Mouse (Mus musculus): Measurements from ENCODE around the gene Zg16.
"Not testable (repeated sequence)": the region's sequence is repeated elsewhere in the genome, so short reads cannot be mapped to it uniquely, and the experiment has no call there.

Gene Zg16

DNA sequence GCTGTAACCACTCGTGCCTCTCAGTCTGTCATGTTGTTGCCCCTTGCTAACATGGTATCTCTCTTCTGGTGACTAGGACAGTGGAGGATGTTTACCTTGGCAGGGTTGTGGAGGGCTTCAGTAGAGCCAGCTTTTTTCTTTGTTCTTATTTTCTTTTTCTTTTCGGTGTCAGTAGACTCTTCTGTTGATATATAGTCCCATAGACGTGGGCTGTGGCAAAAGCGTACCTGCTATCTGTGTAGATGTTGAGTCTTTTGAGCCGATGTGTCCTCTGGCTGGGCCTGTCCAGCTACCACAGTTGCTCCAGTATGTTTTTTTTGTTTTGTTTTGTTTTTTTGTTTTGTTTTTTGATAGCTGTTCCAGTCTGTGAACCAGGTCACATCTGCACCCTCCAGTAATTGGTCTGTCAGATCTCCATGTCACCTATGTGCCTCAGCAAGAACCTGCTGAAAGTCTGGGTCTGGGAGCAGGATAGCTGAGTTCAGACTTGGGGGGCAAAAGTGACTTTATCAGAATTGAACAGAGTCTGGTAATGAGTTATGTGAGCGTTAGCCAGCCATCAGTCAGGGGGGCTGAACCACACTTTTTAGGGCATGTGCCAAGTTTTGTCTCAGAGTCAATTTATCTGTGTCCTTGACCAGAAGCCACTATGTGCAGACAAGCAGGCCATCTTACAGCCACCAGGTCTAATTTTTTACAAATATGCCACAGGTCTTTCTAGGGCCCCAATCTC is at the start of gene Zg16:
Gene Zg16, minus strand, starts transcription at position 51 of the 733 bp plus-strand sequence.
- not testable (repeated sequence) for DNase-seq

GRCm38 (mm10) chr7:127136181-127137071 is 49.3 kb upstream of the Zg16 start:
- DNase-seq = no peak

- no peak for DNase-seq
These were observed 47.8 kb upstream of the Zg16 start for GRCm38 (mm10) chr7:127134821-127135447.

GRCm38 (mm10) chr7:127133125-127133524 is 46.0 kb upstream of the Zg16 start:
- no peak for DNase-seq

DNA sequence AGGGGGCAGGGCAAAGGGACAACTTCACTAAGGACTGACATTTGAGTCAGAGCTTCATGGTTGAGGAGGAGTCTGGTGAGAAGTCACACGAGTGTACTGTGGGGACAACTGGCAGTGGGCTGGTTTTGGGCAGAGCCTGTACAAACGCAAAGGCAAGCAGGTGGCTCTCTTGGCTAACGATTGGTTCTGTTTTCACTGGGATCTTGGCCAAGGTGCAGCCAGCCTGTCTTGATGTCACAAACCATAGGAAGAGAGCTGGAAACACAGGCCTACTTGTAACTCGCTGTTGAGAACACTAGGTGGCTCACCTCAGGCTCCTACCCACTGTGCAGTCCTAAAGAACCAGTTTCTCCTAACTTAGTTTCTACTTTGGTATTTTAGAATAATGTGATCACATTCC is 42.5 kb upstream of the Zg16 start:
- peak; percentile 40 to 56 for DNase-seq

- DNase-seq = no peak
These were observed 34.8 kb upstream of the Zg16 start, which contains the start of gene Qprt for GRCm38 (mm10) chr7:127121911-127122270. Gene Qprt (minus strand): TSS chr7:127122226.

DNA sequence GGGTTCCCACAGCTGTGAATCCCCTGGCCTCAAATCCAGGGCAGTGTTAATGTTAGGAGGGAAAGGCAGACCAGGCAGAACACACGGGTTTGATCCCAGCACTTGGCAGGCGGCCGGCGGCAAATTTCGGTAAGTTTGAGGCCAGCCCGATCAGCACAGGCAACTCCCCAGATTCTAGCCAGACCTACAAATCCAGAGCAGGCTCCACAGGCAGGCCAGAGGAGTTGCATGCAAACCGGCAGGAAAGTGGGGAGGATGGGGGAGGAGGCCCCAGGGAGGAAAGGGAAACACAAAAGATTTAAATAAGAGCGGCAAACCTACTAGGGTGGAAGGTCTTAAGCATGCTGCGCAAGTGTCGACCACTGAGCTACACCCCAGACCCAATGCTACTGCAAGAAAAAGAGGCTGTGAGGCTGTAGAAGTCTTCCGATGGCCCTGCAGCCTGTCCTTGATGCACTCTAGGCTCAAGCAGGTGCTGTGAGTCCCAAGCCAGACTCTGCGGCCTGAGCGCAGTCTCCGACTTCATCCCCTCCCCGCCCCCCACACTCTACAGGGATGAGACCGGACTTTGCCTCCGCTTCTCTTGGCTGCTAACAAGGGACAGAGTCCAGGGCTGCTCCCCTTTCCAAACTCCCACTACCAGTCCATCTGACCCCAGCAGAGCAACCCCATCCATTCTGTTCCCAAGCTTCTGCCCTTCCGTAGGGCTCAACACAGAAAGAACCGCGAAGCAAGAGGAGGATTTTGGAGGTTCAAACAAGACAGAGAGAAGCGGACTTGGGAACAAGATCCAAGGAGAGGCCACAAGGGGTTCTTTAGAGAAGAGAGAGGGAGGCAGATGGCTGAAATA is 34.2 kb upstream of the Zg16 start:
- no peak for DNase-seq

- DNase-seq = no peak
These were observed 31.7 kb upstream of the Zg16 start for GRCm38 (mm10) chr7:127118671-127119445.

DNA sequence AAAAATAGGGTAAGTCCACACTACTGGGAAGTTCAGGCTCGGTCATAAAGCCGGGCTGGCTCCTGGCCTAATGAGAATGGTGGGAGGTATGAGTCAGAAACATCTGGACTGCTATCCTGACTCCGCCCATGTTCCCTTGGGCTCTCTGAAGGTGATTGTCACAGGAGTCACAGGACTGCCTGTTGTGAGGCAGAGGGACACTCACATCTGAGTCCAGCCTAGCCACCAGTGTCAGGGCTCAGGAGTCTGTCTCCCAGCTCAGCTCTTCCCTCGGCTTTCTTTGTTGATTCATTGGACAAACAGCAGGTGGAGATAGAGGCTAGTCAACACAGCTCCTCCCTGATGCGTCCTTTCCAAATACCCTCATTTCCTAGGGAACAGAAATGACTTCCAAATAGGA is 30.8 kb upstream of the Zg16 start:
- DNase-seq = no peak

DNA sequence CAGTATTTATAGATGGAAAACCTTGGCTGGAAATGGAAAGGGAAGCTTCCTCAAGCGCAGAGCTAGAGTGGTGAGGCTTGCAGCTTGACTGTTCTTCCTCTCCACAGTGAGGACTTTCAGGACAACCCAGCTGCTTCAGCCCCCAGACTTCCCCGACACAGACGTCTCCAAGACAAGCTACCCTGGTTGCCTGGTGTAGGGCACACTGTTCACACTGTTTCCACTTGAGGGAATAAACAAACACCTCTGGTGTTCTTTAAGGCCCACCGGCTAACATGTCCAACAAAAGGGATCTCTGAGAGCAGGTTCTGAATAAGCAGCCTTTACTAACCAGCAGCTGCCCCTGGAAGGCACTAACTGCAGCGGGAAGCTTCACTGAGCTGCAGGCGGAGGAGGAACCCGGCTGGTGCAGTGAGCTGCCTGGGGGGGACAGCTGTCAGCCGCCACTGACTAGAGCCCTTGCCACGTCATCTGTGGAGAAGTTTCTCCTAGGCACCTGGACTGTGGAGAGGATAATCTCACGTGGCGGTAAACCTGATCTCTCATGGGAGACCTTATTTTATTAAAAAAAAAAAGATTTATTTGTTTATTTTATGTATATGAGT is 29.3 kb upstream of the Zg16 start:
- no peak for DNase-seq

DNA sequence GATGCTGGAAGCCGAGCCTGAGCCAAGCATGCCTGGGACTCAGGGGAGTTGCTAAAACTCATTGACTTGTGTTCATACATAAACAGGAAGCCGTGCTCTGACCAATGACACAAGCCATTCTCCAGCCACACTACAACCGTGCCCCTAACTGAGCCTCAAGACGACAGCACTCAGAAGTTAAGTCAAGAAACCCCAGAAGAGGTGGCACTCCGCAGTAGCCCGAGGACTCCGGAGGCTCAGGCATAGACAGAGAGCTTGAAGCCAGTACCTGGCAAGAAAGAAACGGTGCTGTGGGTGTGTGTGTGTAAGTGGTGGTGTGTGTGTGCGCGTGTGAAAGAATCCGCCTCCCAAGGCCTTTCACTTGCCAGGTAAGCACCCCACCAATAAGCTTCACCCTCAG is 27.8 kb upstream of the Zg16 start:
- no peak for DNase-seq

GRCm38 (mm10) chr7:127113614-127114259 is 26.6 kb upstream of the Zg16 start:
- DNase-seq = no peak

GRCm38 (mm10) chr7:127112921-127113597 is 25.9 kb upstream of the Zg16 start:
- no peak for DNase-seq

DNA sequence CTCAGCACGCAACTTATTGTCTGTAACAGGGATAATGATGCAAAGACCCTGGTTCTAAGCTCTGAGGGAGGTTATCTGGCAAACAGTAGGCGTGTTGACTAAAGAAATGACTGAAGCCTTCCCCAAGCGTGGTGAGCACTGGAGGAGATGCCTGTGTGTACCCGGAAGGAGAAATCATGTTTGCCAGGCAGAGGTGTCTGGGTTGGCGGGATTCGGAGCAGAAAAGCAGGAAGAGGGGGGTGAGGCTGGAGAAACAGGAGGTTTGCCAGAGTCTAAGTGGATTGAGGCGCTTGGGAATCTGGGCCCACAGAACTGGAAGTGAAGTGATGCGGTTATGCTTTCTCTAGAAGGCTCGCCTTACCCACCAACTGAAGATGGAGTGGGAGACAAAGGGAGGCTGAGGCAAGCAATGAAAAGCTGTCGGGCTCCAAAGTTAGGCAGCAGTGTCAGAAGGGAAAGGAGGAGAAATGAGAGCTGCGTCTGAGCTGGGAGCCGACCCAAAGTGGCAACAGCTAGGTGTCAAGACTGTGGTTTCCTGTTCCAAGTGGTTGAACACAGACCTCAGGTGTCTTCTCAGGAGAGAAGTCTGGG is 25.2 kb upstream of the Zg16 start:
- no peak for DNase-seq

DNA sequence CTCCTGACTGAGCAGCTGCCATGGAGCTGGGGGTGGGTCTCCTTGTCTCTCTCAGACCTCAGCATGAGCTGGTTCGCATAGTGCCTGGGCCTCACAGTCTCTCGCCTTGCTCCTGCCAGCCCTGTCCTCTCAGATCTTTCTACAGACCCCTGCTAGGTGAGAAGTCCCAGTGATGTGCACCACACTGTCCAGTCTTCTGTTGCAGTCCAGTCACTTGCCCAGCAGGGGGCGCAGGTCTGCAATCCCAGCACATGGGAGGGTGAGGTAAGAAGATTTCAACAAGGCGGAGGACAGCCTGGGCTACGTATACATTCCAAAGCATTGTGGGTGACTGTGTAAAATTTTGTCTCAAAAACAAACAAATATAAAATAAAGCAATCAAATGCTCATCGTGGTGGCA is 24.3 kb upstream of the Zg16 start:
- DNase-seq = peak; percentile 46 to 65

DNA sequence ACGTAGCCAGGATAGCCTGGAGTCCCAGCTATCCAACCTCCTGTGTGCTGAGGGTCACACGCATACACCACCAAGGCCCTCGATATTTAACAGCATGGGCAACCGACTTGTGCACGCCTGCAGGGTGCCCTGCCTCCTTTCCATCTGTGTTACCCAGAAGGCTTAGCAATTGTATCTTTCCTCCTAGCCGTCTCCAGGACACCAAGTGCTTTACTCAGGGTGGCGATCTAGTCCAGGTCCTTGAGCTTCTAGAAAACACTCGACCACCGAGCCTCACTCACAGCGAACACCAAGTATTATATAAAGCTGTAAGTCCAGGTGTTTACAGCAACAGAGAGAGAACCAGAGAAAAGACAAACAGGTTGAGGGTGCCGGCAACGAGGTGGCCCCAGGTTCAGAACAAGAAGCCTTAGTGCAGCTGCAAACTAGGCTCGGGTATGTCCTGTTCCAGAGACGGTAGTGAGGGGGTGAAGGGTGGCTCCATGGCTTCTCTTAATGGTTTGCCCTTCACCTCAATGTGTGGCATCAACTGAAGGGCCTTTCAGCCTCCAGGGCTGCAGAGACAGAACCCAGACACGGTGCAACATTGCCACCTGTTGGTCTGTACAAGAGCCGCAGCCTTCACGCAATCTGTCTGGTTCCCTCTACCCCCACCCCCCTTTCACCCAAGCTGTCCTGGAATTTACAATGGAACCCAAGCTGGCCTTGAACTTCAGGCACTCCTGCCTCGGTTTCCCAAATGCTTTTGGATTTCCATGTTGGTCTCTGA is 23.3 kb upstream of the Zg16 start:
- DNase-seq = peak; percentile 88

- DNase-seq = peak in 1 of 2 experiments; percentile 20
These were observed 18.4 kb upstream of the Zg16 start for GRCm38 (mm10) chr7:127105551-127105950.

DNA sequence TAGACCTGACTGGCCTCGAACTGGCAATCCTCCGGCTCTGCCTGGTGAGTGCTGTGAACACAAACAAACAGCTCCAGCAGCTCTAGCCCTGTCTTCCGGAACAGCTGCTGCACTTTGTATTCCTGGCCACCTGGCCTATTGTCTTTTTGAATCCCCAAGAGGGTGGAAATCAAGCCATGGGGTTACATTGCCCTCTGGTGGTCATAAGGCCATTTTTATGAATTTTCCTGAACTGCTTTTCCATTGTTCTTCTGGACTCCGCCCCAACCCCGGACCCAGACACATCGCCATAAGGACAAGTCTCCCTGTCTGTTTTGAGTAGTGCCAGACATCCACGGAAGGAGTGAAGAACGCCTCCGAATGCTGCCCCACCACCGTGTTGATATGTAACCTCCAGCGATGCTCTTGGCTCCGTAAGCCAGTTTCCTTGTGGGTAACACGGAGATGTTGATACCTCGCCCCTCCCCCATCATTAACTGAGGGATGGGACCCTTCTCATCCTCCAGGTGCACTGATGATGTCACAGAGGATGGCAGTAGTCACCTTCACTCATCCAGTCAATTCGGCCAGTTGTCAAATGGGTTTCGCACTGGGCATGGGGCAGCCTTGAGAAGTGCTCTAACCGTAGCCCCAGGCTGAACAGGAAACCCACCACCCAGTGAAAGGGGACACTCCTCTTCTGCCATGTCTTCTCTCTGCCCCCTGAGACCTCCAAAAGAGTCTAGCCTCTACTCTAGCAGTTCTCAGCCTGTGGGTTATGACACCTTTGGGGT is 17.6 kb upstream of the Zg16 start:
- DNase-seq = peak; percentile 88

Measured in cerebellum, adult 18-20 months (tissue).